Mouse (Mus musculus) myocyte (in vitro differentiated cells): ENCODE results near the gene Vmn1r233. TPM values are rescaled to one million over a fixed set of nuclear protein-coding genes. Genes with fewer than 3 reads are reported as not detected.

Experiments used
- H3K27me3 ChIP-seq: one replicate; pipeline ENCODE4 v1.6.1; 2011; ENCODE audit not compliant: control insufficient read depth, insufficient read depth, insufficient read length
- H3K36me3 ChIP-seq: one replicate; pipeline ENCODE4 v1.6.1; 2011; ENCODE audit not compliant: control insufficient read depth, insufficient read depth
- H3K4me2 ChIP-seq: one replicate; pipeline ENCODE4 v1.6.1; 2011; ENCODE audit warnings: low read depth, control low read depth
- H3K4me3 ChIP-seq: one replicate; pipeline ENCODE4 v1.5.1; 2011; ENCODE audit warnings: mild to moderate bottlenecking, control low read depth, moderate library complexity
- H3K79me2 ChIP-seq: one replicate; pipeline ENCODE4 v1.6.1; 2011; ENCODE audit not compliant: control insufficient read depth, insufficient read depth
- H3ac ChIP-seq: one replicate; pipeline ENCODE4 v1.6.1; 2011; ENCODE audit not compliant: control insufficient read depth, insufficient read length
- CEBPB ChIP-seq: IDR thresholded peaks from 2 replicates; pipeline ENCODE4 v1.6.1; 2011; ENCODE audit warnings: mild to moderate bottlenecking, moderate library complexity; ENCODE audit not compliant: poor library complexity, insufficient read depth, severe bottlenecking
- E2F4 ChIP-seq: IDR thresholded peaks from one replicate; pipeline ENCODE4 v1.6.1; 2011; ENCODE audit warnings: mild to moderate bottlenecking, control low read depth, moderate library complexity; ENCODE audit not compliant: insufficient read depth
- MAX ChIP-seq: IDR thresholded peaks from one replicate; pipeline ENCODE4 v1.6.1; 2011; ENCODE audit warnings: low read depth, mild to moderate bottlenecking, control low read depth
- MYOD1 ChIP-seq, 3 experiments: IDR thresholded peaks; one replicate each; pipeline ENCODE4 v1.6.1; 2011; ENCODE audit warnings: control low read depth in 2 of 3, low read depth in 2 of 3, mild to moderate bottlenecking in 2 of 3, moderate library complexity in 1 of 3; ENCODE audit not compliant: insufficient read length in 2 of 3, control insufficient read depth in 1 of 3
- MYOG ChIP-seq, 3 experiments: IDR thresholded peaks; one replicate each; pipeline ENCODE4 v1.6.1; 2011; ENCODE audit warnings: control low read depth in 2 of 3, low read depth in 2 of 3, mild to moderate bottlenecking in 2 of 3; ENCODE audit not compliant: insufficient read length in 2 of 3, control insufficient read depth in 1 of 3, insufficient read depth in 1 of 3
- POLR2A ChIP-seq: IDR thresholded peaks from one replicate; pipeline ENCODE4 v1.6.1; 2011; ENCODE audit warnings: low read depth, mild to moderate bottlenecking, control low read depth, moderate library complexity; ENCODE audit not compliant: insufficient read length
- POLR2AphosphoS2 ChIP-seq: IDR thresholded peaks from one replicate; pipeline ENCODE4 v1.6.1; 2011; ENCODE audit warnings: low read depth, control low read depth; ENCODE audit not compliant: insufficient read length
- REST ChIP-seq: IDR thresholded peaks from one replicate; pipeline ENCODE4 v1.6.1; 2011; ENCODE audit warnings: mild to moderate bottlenecking, control low read depth, moderate library complexity; ENCODE audit not compliant: insufficient read depth, insufficient read length
- SRF ChIP-seq: IDR thresholded peaks from one replicate; pipeline ENCODE4 v1.6.1; 2011; ENCODE audit warnings: low read depth; ENCODE audit not compliant: control insufficient read depth, insufficient read length
- TCF12 ChIP-seq: IDR thresholded peaks from one replicate; pipeline ENCODE4 v1.6.1; 2011; ENCODE audit warnings: mild to moderate bottlenecking, control low read depth; ENCODE audit not compliant: poor library complexity, insufficient read depth, severe bottlenecking
- TCF3 ChIP-seq: IDR thresholded peaks from one replicate; pipeline ENCODE4 v1.6.1; 2011; ENCODE audit warnings: low read depth, control low read depth; ENCODE audit not compliant: insufficient read length
- USF1 ChIP-seq: IDR thresholded peaks from one replicate; pipeline ENCODE4 v1.6.1; 2011; ENCODE audit warnings: low read depth, mild to moderate bottlenecking, control low read depth, moderate library complexity
- polyA plus RNA-seq: library from polyadenylated mRNA; unstranded; fragments of >200 nt; fragmentation: generic; extraction: Trizol; gene quantifications from one replicate; pipeline ENCODE4 v1.2.1, GENCODE M21; 2012; ENCODE audit warnings: missing spikeins

The Vmn1r233 gene
- not detected for polyA plus RNA-seq

DNA sequence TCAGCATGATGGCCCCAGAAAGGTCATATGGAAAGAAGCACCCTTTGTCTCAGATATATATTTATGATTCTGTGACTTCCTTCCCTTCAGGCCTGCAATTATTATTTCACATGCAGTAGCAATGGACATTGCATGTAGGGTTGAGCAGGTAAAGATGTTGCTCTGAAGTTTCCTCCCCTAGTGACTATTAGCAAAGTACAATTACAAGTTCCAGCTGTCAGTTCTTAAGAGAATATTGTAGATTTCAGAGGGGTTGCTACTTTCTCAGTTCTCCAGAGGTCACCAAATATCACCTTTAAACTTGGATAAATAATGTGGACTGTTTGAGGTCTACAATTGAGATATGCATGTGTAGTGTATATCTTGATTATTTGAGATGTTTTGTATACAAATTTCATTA is at the start of gene Vmn1r233:
TSS of gene Vmn1r233 (minus strand) at position 101 of the 400 bp plus-strand sequence.
- Histone ChIP-seq H3K27me3 (no peaks in the 10 kb centered on the region), H3K4me2 (no peak within 1 kb of the TSS), H3K36me3 (no peaks in the 10 kb centered on the region), H3ac (no peak within 1 kb of the TSS), H3K79me2 (no peaks in the 10 kb centered on the region), H3K4me3 (no peak within 1 kb of the TSS)
- TF ChIP-seq POLR2A (no peak), MAX (no peak), CEBPB (no peak), REST (no peak), SRF (no peak), MYOD1 (IDR thresholded peaks at IDR 0.05; ENCODE audit: control insufficient read depth in 1 of 3, insufficient read length in 2 of 3, low read depth in 2 of 3) (no peak), TCF3 (no peak), POLR2AphosphoS2 (no peak), TCF12 (no peak), E2F4 (no peak), MYOG (IDR thresholded peaks at IDR 0.05; ENCODE audit: control insufficient read depth in 1 of 3, insufficient read depth in 1 of 3, insufficient read length in 2 of 3, low read depth in 2 of 3) (no peak), USF1 (no peak)

DNA sequence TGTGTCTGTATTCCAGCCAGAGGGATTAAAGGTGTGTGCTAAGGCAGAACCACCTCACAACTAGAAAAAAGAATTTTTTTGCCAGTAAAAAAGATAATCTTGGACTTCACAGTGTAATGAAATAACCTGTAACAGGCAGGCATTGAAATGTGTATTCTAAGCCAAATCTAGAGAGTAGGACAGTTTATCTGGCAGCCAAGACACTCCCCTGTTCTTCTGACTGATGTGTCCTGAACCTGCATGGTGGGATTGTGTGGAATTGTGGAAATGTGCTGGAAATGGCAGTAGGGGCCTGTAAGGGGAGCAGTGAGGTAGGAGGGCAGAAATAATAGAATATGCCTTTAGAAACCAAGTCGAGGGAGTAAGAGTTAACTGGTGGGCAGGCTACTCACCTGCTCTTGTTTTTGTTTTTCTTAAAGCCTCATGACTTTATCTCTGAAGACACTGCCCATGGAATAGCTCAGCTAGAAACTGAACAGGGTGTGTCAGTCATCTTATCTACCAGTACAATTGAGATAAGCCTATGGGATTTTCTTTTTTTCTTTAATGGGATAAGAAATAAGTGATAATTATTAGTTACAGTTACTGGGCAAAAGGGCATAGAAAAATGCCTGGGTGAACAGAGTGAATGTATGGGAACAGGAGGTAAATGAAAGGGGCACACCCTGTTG is 22.3 kb upstream of the Vmn1r233 start:
- Histone ChIP-seq H3K4me3 (no peak overlapping the region), H3K27me3 (no peaks in the 10 kb centered on the region), H3K79me2 (no peaks in the 10 kb centered on the region), H3ac (no peak overlapping the region), H3K4me2 (no peak overlapping the region), H3K36me3 (peaks cover 62% of the 10 kb centered on the region)
- TF ChIP-seq REST (no peak), POLR2AphosphoS2 (no peak), USF1 (no peak), TCF12 (no peak), TCF3 (no peak), MYOG (IDR thresholded peaks at IDR 0.05; ENCODE audit: control insufficient read depth in 1 of 3, insufficient read depth in 1 of 3, insufficient read length in 2 of 3, low read depth in 2 of 3) (no peak)

DNA sequence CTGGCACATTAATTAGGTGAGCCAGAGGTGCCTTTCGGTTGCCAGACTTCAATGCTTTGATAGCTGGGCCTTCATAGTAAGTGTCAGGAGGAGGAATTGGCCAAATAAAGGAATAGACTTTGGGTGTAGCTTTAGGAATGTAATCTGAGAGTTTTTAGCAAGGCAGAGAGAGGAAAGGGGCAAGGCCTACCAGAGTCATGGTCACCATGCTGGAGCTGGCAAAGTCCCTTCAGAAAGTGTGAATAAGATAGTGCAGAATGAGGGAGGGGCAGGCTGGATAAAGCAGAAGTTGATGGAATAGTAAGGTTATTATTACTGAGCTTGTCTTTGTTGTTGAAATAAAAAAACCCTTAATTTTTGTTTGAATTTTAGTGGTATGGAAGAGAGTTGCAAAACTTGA is 13.5 kb upstream of the Vmn1r233 start:
- Histone ChIP-seq H3K4me2 (peak overlapping the region; percentile 75), H3ac (peak overlapping the region; percentile 35), H3K27me3 (no peaks in the 10 kb centered on the region), H3K79me2 (peaks cover 27% of the 10 kb centered on the region), H3K4me3 (peak overlapping the region; percentile 87), H3K36me3 (peaks cover 16% of the 10 kb centered on the region)
- no peak for TF ChIP-seq SRF
- no peak for TF ChIP-seq USF1
- TF ChIP-seq MAX: no peak

DNA sequence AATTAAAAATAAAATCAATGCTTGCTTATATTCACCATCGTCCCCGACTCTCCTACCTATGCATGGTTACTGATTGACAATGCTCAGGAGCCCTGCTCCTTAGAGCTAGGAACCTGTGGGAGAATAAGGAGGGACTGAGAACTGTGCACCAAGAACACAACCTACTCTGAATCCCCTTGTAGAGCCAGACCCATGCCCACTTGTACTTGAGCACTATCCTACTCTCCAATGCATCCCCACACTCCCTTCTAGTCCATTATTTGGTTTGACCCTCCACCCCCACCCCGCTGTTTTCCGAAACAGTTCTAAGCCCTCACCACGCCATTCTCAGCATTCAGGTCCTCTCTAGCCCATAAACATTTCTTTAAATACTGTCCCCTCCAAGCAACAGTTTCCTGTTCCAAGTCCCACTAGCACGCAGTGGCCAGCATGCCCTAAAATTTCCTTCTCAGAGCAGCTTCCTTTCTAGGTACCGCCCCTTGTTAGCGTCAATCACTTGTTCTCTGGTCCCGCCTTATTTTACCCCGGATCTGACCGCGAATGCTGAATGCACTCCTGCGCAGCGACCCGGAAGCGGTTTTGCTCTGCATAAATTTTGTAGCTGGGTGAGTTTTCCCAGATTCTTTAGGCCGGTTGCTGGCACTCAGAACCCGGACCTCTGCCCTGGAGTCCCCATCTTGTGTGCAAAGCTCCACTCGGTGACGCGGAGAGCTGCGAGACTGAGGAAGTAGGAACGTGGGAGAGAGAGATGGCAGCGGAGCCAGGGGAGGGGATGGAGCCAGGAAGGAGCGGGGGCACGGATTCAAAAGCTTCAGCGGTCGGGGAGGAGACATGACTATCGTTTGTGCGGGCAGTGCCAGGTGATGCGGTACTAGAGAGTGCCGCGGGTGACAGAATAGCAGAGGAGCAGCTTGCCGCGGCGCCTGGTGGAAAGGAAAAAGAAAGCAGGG is 12.4 kb upstream of the Vmn1r233 start, which contains the start of gene Zfp160:
TSS of gene Zfp160 (plus strand) at position 522 of the 950 bp plus-strand sequence.
- no peak for TF ChIP-seq POLR2AphosphoS2
- TF ChIP-seq E2F4: no peak
- no peak for TF ChIP-seq USF1
- no peak for TF ChIP-seq REST
- TF ChIP-seq SRF: no peak
- TF ChIP-seq MYOG (IDR thresholded peaks at IDR 0.05; ENCODE audit: control insufficient read depth in 1 of 3, insufficient read depth in 1 of 3, insufficient read length in 2 of 3, low read depth in 2 of 3): no peak
- TF ChIP-seq TCF12: no peak
- TF ChIP-seq MAX: no peak
- no peak for TF ChIP-seq TCF3
- TF ChIP-seq MYOD1 (IDR thresholded peaks at IDR 0.05; ENCODE audit: control insufficient read depth in 1 of 3, insufficient read length in 2 of 3, low read depth in 2 of 3): no peak
- TF ChIP-seq CEBPB: no peak
- no peak for TF ChIP-seq POLR2A
- Histone ChIP-seq H3K4me2 (peak within 1 kb of the TSS; percentile 75), H3K4me3 (peak within 1 kb of the TSS; percentile 87), H3ac (peak within 1 kb of the TSS; percentile 35), H3K27me3 (no peaks in the 10 kb centered on the region), H3K36me3 (peaks cover 12% of the 10 kb centered on the region), H3K79me2 (peaks cover 27% of the 10 kb centered on the region)
